Mouse (Mus musculus): ENCODE measurements around the gene Fam206a. TPM values are rescaled to one million over a fixed set of nuclear protein-coding genes. Genes with fewer than 3 reads are reported as not detected.

The Fam206a gene
- polyA plus RNA-seq (2017; shearing (Covaris generic)) = 10 to 100 TPM; 13.3 to 18.0 TPM

DNA sequence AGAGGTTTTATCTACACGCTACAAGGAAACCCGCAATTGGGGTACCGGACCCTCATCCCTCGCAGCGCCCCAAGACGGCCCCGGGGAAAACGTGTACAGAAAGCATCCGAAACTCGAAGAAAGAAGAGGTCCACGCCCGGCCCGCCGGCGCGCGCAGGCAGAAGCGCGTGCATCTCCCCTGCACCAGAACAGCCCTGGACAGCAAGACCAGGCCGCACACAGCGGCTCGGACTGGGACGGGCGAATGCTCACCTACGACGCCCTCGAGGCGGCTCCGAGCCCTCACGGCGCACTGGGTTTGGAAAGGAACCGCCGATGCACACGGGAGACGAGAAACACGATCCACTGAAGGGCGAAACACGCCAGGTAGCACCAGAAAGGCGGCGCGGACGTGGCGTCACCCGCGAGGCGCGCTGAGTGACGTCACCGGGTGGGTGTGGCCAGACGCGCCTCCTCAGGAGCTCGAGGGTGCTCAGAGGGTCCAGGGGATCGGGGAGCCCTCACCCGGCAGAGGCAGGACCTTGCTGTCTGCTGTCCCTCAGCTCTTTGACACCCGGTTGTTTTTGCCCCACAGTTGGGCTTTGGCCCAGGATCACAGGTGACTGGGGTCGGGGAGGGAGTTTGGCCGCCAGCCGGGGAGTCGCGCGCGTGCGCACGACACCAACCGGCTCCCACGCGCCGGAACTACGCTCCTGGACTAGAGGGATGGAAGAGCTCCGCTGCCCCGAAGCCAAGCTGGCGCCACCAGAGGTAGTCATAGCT lies at the start of gene Fam206a, which contains the start of gene Elp1:
Fam206a (plus strand) TSS at position 439 of the 762 bp plus-strand sequence.
Elp1 (minus strand) TSS at position 425 of the 762 bp plus-strand sequence.
- ATAC-seq = peak; percentile 93

DNA sequence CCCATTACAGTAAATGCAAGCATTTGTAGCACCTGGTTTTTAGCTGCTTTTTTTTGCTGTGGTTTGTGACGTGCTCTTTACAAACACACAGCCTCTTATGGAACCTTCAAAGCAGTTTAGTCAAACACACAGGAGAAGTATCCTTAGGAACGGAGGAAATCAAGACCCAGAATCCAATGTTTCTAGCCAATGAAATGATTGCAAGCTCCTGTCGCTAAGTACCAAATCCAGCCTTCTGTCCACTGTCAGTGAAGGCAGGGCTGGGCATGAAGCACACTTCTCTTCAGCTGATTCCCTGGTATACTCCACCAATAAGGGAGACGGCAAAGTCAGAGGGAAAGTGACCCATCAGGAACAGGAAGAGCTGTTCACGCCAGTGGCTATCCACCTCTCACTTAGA lies 46.1 kb upstream of the Fam206a start:
- no peak for ATAC-seq

GRCm38 (mm10) chr4:56756966-56757600 lies 45.1 kb upstream of the Fam206a start:
- ATAC-seq = no peak

GRCm38 (mm10) chr4:56757693-56758092 lies 44.5 kb upstream of the Fam206a start:
- no peak for ATAC-seq

DNA sequence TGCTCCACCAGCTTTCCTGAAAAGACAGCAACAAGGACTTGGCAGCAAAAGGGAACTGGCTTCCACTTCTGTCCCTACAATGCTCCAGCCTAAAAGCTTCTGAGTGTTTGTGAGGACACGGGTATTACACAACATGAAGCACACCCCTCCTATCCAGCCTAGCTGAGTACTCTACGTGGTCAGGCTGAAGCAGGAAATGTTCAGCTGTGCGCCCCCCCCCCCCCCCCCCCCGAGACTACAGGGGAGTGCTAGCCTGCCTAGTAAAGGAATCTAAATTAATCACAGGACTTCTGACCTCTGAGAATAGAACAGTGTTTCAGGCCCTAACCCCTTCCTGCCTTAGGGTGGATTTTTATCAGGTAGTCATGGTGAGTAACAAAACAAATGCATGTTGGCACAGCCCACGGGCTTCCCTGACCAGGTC lies 34.3 kb upstream of the Fam206a start:
- no peak for ATAC-seq

DNA sequence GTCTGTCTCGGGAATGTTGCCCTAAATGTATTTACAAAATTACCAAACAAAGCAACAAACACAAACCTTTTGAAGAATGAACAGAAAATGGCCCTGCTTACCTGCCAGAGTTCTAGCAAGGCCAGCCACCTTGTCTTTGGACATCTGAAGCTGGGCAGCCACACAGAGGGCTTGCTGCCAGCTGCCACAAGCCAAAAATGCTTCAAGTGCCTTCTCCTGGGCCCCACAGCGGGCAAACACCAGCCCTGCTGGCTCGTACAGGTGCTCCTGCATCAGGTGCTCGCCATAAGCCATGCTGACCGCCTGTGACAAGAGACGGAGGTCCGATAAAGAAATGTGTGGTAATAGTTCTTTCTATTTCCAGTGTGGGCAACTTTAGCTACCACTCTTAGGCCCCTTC lies 33.2 kb upstream of the Fam206a start:
- no peak for ATAC-seq

- ATAC-seq = no peak
Measured at GRCm38 (mm10) chr4:56771065-56771464, 31.1 kb upstream of the Fam206a start.

- no peak for ATAC-seq
Measured at GRCm38 (mm10) chr4:56791373-56791772, 10.8 kb upstream of the Fam206a start.

DNA sequence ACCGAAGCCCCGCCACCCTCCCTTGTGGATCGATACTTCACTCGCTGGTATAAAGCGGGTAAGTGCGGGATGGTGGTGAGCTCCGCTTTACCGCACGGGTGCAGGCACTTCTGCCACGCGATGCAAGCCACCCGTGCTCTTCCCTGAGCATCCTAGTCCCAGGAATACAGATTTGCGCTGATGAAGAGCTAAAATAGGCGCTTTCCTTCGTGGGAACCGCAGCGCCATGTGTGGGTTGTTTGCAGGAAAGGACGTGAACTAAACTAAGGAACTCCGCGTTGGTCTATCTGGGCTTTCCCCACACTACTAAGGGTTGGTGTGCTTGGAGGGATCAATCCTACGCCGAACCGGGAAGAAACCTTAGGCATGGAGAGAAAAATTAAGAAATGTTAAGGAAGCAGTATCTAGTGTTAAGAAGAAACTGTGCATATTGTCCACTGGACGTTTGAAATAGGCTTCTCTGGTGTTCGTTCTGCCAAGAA lies 565 bp downstream of the Fam206a start:
- ATAC-seq = no peak

GRCm38 (mm10) chr4:56809050-56809449 lies 6.9 kb downstream of the Fam206a start:
- ATAC-seq = no peak

- ATAC-seq = no peak
Measured at GRCm38 (mm10) chr4:56811642-56812041, 9.5 kb downstream of the Fam206a start.

DNA sequence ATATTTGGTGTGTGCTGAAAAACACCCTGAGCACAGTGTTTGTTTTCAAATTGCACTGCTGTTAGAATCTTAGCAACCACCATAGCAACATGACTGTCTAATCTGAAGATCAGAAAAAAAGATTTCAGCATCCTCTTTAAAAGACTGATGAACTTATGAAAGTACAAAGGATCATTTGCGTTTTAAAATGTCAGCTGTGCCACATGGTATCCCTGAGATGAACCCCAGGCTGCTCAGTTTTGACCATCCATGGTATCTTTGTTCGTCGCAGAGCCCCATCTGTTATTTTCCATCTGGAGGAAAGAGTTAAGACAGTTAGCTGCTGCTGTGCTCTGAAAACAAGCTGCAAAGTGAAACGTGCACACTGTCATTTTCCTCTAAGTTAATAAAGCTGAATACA lies 10.0 kb downstream of the Fam206a start:
- no peak for ATAC-seq

GRCm38 (mm10) chr4:56815131-56815530 lies 13.0 kb downstream of the Fam206a start:
- no peak for ATAC-seq

DNA sequence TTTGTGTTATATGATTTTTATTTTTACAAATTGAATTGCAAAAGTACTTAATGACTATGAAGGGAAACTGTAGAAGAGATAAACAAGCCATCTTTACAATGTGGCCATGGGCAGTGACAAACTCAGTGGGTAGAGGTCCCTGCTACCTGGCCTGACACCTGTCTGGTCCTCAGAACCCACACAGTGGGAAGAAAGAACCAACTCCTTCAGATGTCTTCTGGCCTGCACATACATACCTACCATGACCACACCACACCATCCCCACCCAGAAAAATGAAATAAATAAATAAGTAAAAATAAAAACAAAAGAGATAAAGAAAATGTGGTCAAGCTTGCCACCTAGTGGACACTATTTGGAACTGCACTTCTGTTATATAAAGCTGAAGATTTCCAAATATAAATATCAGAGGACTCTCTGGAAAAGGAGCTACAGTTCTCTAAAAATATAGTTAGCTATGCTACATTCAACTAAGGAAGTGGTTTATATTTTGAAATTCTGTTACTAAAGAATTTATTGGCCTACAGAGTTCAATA lies 17.9 kb downstream of the Fam206a start:
- no peak for ATAC-seq

DNA sequence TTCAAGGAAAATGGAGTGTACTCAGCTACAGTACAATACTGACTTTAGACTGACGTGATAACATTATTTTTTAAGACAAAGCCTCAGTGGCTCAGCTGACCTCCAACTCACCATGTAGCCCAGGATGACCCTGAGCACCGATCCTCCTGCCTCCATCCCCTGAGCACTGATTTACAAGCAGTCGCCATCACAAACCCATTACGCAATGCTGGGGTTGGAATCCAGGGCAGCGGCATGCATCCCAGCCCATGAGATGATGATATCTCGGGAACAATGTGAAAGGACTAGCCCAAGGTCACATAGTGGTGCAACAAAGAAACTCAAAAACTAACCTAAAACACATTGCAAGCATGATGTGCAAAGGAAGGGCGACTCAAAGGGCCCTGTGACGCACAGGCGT lies 22.1 kb downstream of the Fam206a start:
- no peak for ATAC-seq

DNA sequence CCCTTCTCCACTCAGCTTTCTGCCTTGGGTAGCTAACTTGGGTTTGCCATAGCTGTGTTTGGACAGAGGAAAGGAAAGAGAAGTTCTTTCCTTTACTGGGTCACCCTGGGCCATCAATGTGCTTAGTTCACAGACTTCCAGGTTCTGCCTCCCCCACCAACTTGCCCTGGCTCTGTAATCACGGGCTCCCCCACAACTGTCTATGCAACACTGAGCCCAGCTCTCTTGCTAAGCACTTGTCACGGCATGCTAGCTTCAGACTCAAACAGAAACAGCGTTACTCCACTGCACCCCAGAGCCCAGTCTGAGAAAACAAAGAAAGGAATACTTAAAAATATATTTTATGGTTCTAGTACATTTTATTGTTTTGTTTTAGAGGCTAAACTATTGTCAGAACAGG lies 26.8 kb downstream of the Fam206a start:
- ATAC-seq = no peak

DNA sequence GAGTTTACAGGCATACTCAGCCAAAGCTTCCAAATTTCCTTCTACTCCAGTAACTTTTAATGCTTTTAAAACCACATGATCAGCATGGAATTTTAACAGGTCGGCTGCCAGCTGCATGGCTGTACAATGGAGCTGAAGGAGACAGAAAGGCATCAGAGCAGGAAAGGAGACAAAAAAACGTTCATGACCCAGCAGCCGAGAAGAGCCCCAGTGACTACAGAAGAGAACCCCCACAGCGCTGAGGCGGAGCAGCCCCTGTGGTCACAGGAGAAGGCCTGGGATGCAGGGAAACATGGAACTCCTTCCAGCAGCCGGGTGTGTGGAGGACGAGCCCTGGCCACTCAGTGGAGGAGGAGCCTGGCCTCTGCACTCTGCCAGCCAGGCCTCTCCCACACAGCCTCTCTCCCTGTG lies 27.4 kb downstream of the Fam206a start:
- ATAC-seq = no peak

DNA sequence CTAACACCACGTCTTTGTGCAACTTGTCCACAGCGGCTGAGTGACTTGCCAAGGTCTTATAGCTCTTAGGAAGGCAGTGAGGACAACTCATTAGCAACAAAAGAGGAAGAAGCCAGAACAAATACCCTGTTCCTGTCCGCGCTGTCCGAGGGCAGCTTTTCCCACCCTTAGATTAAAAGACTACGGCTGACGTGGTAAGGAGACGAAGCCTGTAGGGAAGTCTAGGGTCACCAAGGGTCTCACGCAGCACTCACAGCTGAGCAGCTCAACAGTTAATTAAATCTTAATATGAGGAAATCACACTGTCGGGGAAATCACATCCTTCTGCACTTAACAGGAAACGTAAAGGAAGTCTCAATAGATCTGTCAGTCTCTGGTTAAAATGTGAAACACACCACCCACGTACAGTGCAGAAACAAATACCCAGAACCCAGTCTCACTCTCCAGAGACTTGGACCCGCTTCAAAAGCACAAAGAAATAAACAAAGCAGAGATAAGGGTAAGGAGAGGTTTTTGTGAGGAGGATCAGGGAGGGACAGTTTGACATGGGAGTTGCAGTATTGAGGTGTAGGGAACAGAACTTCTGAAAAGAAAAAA lies 29.0 kb downstream of the Fam206a start:
- peak; percentile 73 for ATAC-seq

GRCm38 (mm10) chr4:56831998-56832397 lies 29.9 kb downstream of the Fam206a start:
- ATAC-seq = no peak

DNA sequence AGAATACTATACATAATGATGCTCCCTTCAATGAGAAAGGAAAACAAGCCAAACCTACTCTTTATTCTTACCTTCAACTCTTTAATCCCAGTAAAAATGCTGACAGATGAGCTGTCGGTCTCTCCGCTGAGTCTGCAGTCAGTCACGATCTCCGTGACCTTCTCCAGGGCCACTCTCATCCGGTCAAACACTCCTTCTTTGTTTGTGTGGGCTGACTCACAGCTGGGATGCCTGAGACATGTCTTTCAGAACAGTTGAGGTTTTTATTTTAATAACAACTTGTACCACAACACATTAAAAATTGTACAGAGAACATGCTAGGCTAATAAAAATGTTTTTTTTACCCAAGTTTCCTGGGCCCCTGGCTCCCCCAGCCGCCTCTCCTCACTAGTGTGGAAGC lies 35.5 kb downstream of the Fam206a start:
- ATAC-seq = no peak

DNA sequence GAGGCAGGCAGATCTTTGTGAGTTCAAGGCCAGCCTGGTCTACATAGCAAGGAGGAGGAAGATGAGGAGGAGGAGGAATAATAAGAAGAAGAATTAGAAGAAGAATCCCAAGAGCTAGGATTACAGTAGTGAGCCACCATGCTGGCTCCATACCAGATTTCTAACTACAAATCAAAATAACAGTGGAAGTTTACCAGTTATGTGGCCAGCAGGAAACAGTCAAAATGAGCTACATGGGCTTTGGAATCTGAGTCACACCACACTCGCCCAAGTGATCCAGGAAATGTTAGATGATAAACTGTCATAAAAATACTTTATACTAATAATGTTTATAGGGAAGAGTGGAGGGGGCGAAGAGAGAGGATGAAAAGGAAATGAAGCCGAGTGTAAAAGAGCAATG lies 38.2 kb downstream of the Fam206a start:
- no peak for ATAC-seq

DNA sequence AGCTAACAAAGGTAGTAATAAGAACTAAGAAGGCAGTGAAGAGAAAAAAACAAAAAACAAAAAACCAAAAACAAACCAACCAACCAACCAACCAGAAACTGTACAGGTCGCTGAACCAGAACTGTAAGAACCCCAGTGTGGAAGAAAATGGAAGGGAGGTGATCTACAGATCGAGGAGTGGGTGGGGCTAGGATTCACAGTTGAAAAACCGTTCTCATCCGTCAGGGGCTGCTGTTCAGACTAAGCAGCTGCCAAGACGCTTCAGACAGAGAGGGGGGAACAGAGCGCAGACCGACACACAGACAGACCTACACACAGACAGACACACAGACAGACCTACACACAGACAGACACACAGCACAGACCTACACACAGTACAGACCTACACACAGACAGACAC lies 40.4 kb downstream of the Fam206a start:
- no peak for ATAC-seq

DNA sequence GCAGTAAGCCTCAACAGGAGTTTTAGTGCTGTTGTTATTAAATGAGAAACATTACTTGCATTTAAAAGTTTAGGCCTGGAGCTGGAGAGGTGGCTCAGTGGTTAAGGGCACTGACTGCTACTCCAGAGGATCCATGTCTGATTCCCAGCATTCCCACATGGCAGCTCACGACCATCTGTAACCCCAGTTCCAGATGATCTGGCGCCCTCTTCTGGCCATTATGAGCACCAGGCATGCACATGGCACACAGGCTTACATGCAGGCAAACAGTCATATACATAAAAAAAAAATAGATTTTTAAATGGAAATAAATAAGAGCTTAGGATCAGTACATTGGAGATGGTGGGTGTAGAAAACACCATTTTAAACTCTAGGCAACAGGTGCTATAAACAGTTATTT lies 41.8 kb downstream of the Fam206a start:
- no peak for ATAC-seq

Measured in activated CD4-positive, CD25-positive, alpha-beta regulatory T cell, adult 4 months (primary cell).